Mouse (Mus musculus): ENCODE results near the gene Pde11a. TPM values are rescaled to one million over a fixed set of nuclear protein-coding genes. Genes with fewer than 3 reads are reported as not detected.
"Not testable (repeated sequence)": the region's sequence is repeated elsewhere in the genome, so short reads cannot be mapped to it uniquely, and the experiment has no call there.

Pde11a gene
- polyA plus RNA-seq, 1 experiment from 2014 or later: 0.13 TPM

- H3K4me2 ChIP-seq; H3K4me1 ChIP-seq (replicated peaks); ATAC-seq (ENCODE audit: insufficient number of reproducible peaks, insufficient read depth, low FRiP score, low TSS enrichment, low read depth); H3K36me3 ChIP-seq; H3K4me3 ChIP-seq (replicated peaks); H3K9ac ChIP-seq (replicated peaks); H3K27ac ChIP-seq; H3K27me3 ChIP-seq; H3K9me3 ChIP-seq: not testable (repeated sequence)
- 81% methylated on average over 2 of the region's 2 CpGs for WGBS
These were observed 362.5 kb downstream of the Pde11a start for GRCm38 (mm10) chr2:75976070-75976469.

- ATAC-seq (ENCODE audit: insufficient number of reproducible peaks, insufficient read depth, low FRiP score, low TSS enrichment, low read depth): no peak
- H3K4me1 ChIP-seq (replicated peaks): peaks cover 6% of the 10 kb centered on the region
- H3K9ac ChIP-seq (replicated peaks): no peak overlapping the region
- no peak overlapping the region for H3K4me2 ChIP-seq
- no peaks in the 10 kb centered on the region for H3K9me3 ChIP-seq
- H3K4me3 ChIP-seq (replicated peaks): no peak overlapping the region
- H3K27ac ChIP-seq: no peak overlapping the region
- 53% methylated on average over 9 of the region's 9 CpGs for WGBS
- no peaks in the 10 kb centered on the region for H3K36me3 ChIP-seq
- H3K27me3 ChIP-seq: no peaks in the 10 kb centered on the region
These were observed 364.4 kb downstream of the Pde11a start for GRCm38 (mm10) chr2:75974131-75974530.

- Histone ChIP-seq H3K36me3 (no peaks in the 10 kb centered on the region), H3K27ac (peak overlapping the region; percentile 71), H3K4me2 (peak overlapping the region; percentile 43), H3K9ac (replicated peaks) (no peak overlapping the region), H3K27me3 (no peaks in the 10 kb centered on the region), H3K4me3 (replicated peaks) (no peak overlapping the region), H3K9me3 (no peaks in the 10 kb centered on the region), H3K4me1 (replicated peaks) (peaks cover 67% of the 10 kb centered on the region)
- ATAC-seq (ENCODE audit: insufficient number of reproducible peaks, insufficient read depth, low FRiP score, low TSS enrichment, low read depth): no peak
- WGBS: 18% methylated on average over 5 of the region's 5 CpGs
These were observed 373.6 kb downstream of the Pde11a start for GRCm38 (mm10) chr2:75964972-75965371.

- Histone ChIP-seq H3K27ac (peak overlapping the region; percentile 71), H3K9me3 (no peaks in the 10 kb centered on the region), H3K36me3 (no peaks in the 10 kb centered on the region), H3K27me3 (no peaks in the 10 kb centered on the region), H3K4me1 (replicated peaks) (peaks cover 72% of the 10 kb centered on the region), H3K4me2 (peak overlapping the region; percentile 43), H3K4me3 (replicated peaks) (no peak overlapping the region), H3K9ac (replicated peaks) (no peak overlapping the region)
- WGBS: 9% methylated on average over 14 of the region's 14 CpGs
- ATAC-seq (ENCODE audit: insufficient number of reproducible peaks, insufficient read depth, low FRiP score, low TSS enrichment, low read depth): no peak
These were observed 374.1 kb downstream of the Pde11a start for GRCm38 (mm10) chr2:75964512-75964911.

- Histone ChIP-seq H3K27me3 (no peaks in the 10 kb centered on the region), H3K4me1 (replicated peaks) (peaks cover 76% of the 10 kb centered on the region), H3K4me3 (replicated peaks) (no peak overlapping the region)
These were observed 374.5 kb downstream of the Pde11a start for GRCm38 (mm10) chr2:75964051-75964450.

GRCm38 (mm10) chr2:75963211-75963840 lies 375.2 kb downstream of the Pde11a start:
- no peaks in the 10 kb centered on the region for H3K27me3 ChIP-seq
- peak overlapping the region; percentile 17 for H3K4me2 ChIP-seq
- no peaks in the 10 kb centered on the region for H3K36me3 ChIP-seq
- H3K27ac ChIP-seq: peak overlapping the region; percentile 71
- H3K9ac ChIP-seq (replicated peaks): no peak overlapping the region
- 52% methylated on average over 10 of the region's 10 CpGs for whole genome bisulfite sequencing
- H3K4me1 ChIP-seq (replicated peaks): peaks cover 84% of the 10 kb centered on the region
- 0 out of 2 replicates have a peak, but pooled peaks have one; percentile 6 for ATAC-seq (ENCODE audit: insufficient number of reproducible peaks, insufficient read depth, low FRiP score, low TSS enrichment, low read depth)
- no peaks in the 10 kb centered on the region for H3K9me3 ChIP-seq
- H3K4me3 ChIP-seq (replicated peaks): no peak overlapping the region

More at GRCm38 (mm10) chr2:75964051-75964450, 374.5 kb downstream of the Pde11a start:
- Histone ChIP-seq H3K9ac (replicated peaks) (no peak overlapping the region), H3K9me3 (no peaks in the 10 kb centered on the region), H3K36me3 (no peaks in the 10 kb centered on the region), H3K4me2 (peak overlapping the region; percentile 43), H3K27ac (peak overlapping the region; percentile 71)
- 56% methylated on average over 5 of the region's 5 CpGs for WGBS
- ATAC-seq (ENCODE audit: insufficient number of reproducible peaks, insufficient read depth, low FRiP score, low TSS enrichment, low read depth): no peak

GRCm38 (mm10) chr2:75960366-75961330 lies 377.9 kb downstream of the Pde11a start:
- Histone ChIP-seq H3K9ac (replicated peaks) (no peak overlapping the region; the same call in 1 of the 2 replicates), H3K4me3 (replicated peaks) (no peak overlapping the region), H3K36me3 (no peaks in the 10 kb centered on the region), H3K27ac (peak overlapping the region; percentile 94), H3K4me1 (replicated peaks) (peaks cover 84% of the 10 kb centered on the region), H3K4me2 (peak overlapping the region; percentile 49), H3K9me3 (no peaks in the 10 kb centered on the region), H3K27me3 (no peaks in the 10 kb centered on the region)
- ATAC-seq (ENCODE audit: insufficient number of reproducible peaks, insufficient read depth, low FRiP score, low TSS enrichment, low read depth): no peak
- 43% methylated on average over 15 of the region's 15 CpGs for WGBS

- H3K4me1 ChIP-seq (replicated peaks): peaks cover 80% of the 10 kb centered on the region
- H3K9me3 ChIP-seq: no peaks in the 10 kb centered on the region
- no peaks in the 10 kb centered on the region for H3K36me3 ChIP-seq
- peak overlapping the region; percentile 49 for H3K4me2 ChIP-seq
- peak overlapping the region; percentile 94 for H3K27ac ChIP-seq
- ATAC-seq (ENCODE audit: insufficient number of reproducible peaks, insufficient read depth, low FRiP score, low TSS enrichment, low read depth): peak; percentile 88
- no peaks in the 10 kb centered on the region for H3K27me3 ChIP-seq
- H3K9ac ChIP-seq (replicated peaks): peak overlapping the region; percentile 44; the same call in 1 of the 2 replicates
- WGBS: 3% methylated on average over 15 of the region's 15 CpGs
- 0 out of 2 replicates have a peak overlapping the region, but pooled peaks have one; percentile 6 for H3K4me3 ChIP-seq (replicated peaks)
These were observed 378.7 kb downstream of the Pde11a start for GRCm38 (mm10) chr2:75959850-75960365.

- peaks cover 74% of the 10 kb centered on the region for H3K4me1 ChIP-seq (replicated peaks)
- H3K36me3 ChIP-seq: no peaks in the 10 kb centered on the region
- WGBS: 4% methylated on average over 18 of the region's 18 CpGs
- peak overlapping the region; percentile 94 for H3K27ac ChIP-seq
- 0 out of 2 replicates have a peak overlapping the region, but pooled peaks have one; percentile 6 for H3K4me3 ChIP-seq (replicated peaks)
- no peaks in the 10 kb centered on the region for H3K27me3 ChIP-seq
- 0 out of 2 replicates have a peak overlapping the region, but pooled peaks have one; percentile 6 for H3K9ac ChIP-seq (replicated peaks)
- H3K4me2 ChIP-seq: peak overlapping the region; percentile 49
- peak; percentile 52 for ATAC-seq (ENCODE audit: insufficient number of reproducible peaks, insufficient read depth, low FRiP score, low TSS enrichment, low read depth)
- no peaks in the 10 kb centered on the region for H3K9me3 ChIP-seq
These were observed 379.3 kb downstream of the Pde11a start for GRCm38 (mm10) chr2:75959183-75959849.

GRCm38 (mm10) chr2:75955709-75956108 lies 382.9 kb downstream of the Pde11a start:
- H3K36me3 ChIP-seq: no peaks in the 10 kb centered on the region
- 0 out of 2 replicates have a peak, but pooled peaks cover 5% of the 10 kb centered on the region for H3K27me3 ChIP-seq
- peaks cover 51% of the 10 kb centered on the region for H3K4me1 ChIP-seq (replicated peaks)
- WGBS: 52% methylated on average over 14 of the region's 14 CpGs
- H3K4me2 ChIP-seq: no peak overlapping the region
- H3K27ac ChIP-seq: no peak overlapping the region
- ATAC-seq (ENCODE audit: insufficient number of reproducible peaks, insufficient read depth, low FRiP score, low TSS enrichment, low read depth): no peak
- no peak overlapping the region for H3K4me3 ChIP-seq (replicated peaks)
- no peaks in the 10 kb centered on the region for H3K9me3 ChIP-seq
- no peak overlapping the region for H3K9ac ChIP-seq (replicated peaks)
